Mouse (Mus musculus): ENCODE results near the gene Znrf3. TPM values are rescaled to one million over a fixed set of nuclear protein-coding genes. Genes with fewer than 3 reads are reported as not detected.
"Not testable (repeated sequence)": the region's sequence is repeated elsewhere in the genome, so short reads cannot be mapped to it uniquely, and the experiment has no call there.

Gene Znrf3
- 10 to 100 TPM; 19.5 to 20.7 TPM for total RNA-seq (2021)
- long read RNA-seq, experiment 1, full-length matches to known transcripts: 1 of 4 reads
- long read RNA-seq, experiment 1, partial matches to known transcripts: 1 of 4 reads
- long read RNA-seq, experiment 1, other reads (novel, unspliced or antisense): 2 of 4 reads
- long read RNA-seq, experiment 2, full-length matches to known transcripts: 1 of 4 reads
- long read RNA-seq, experiment 2, partial matches to known transcripts: 1 of 4 reads
- long read RNA-seq, experiment 2, other reads (novel, unspliced or antisense): 2 of 4 reads

DNA sequence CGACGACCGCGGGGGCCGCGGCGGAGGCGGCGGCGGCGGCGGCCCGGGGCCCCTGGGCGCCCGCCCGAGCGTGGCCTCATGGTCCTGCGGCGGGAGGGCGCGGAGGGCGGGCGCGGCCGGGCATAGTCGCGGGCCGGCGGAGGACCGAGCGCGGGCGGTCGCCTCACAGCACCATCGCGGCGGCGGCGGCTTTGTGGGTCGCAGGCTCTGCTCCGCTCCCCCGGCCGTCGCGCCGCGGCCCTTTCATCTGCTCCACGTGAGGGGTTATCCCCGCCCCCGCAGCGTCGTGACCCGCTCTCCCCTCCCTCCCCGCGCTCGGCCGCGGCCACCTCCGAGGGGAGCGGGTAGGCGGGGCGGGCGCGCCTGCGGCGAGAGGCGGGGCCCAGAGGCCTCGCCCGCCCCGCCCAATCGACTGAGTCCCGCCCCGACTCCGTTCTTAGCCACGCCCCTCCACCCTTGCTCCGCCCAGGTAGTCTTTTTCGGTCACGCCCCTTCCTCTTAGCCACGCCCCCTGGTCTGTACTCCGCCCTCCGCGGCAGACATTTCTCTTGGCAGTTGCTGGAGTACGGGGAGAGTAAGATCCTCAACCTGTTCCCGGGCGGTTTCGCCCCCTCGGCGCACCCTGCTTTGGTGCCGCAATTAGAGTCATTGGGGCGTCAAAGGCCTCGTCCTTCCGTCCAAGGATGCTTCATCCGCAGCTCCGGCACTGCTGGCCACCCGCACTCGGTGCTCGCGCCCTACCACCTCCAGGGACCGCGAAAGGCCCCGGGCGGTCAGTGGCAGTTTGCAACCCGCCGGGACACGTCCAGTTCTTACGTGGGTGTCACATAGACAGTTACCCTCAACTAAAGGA, at the start of gene Znrf3:
Gene Znrf3 (minus strand): TSS at position 249 of the 853 bp plus-strand sequence.
- TF ChIP-seq CTCF (IDR thresholded peaks at IDR 0.05): no peak
- intact Hi-C loops (cut with DNase I): loop anchor here (10.0 kb wide), 1 partner anchor 150 kb away; no protein-coding TSS in a partner anchor
- Histone ChIP-seq H3K4me3 (peak within 1 kb of the TSS; percentile 56), H3K27ac (peak within 1 kb of the TSS; percentile 45; the same call in 1 of the 2 replicates)
- DNase-seq (ENCODE audit: extremely low spot score in 1 of 2, low spot score in 2 of 2): peak; percentile 90 to 94

- DNase-seq (ENCODE audit: extremely low spot score in 1 of 2, low spot score in 2 of 2): no peak
- Histone ChIP-seq H3K4me3 (no peak overlapping the region), H3K27ac (no peak overlapping the region)
- intact Hi-C loops (cut with DNase I): no loop called here
- TF ChIP-seq CTCF (IDR thresholded peaks at IDR 0.05): no peak
These were observed 49.2 kb upstream of the Znrf3 start for GRCm38 (mm10) chr11:5493869-5494268.

GRCm38 (mm10) chr11:5491912-5492311, 47.3 kb upstream of the Znrf3 start:
- Histone ChIP-seq H3K27ac (no peak overlapping the region), H3K4me3 (no peak overlapping the region)
- intact Hi-C loops (cut with DNase I): no loop called here
- TF ChIP-seq CTCF (IDR thresholded peaks at IDR 0.05): no peak
- no peak for DNase-seq (ENCODE audit: extremely low spot score in 1 of 2, low spot score in 2 of 2)

DNA sequence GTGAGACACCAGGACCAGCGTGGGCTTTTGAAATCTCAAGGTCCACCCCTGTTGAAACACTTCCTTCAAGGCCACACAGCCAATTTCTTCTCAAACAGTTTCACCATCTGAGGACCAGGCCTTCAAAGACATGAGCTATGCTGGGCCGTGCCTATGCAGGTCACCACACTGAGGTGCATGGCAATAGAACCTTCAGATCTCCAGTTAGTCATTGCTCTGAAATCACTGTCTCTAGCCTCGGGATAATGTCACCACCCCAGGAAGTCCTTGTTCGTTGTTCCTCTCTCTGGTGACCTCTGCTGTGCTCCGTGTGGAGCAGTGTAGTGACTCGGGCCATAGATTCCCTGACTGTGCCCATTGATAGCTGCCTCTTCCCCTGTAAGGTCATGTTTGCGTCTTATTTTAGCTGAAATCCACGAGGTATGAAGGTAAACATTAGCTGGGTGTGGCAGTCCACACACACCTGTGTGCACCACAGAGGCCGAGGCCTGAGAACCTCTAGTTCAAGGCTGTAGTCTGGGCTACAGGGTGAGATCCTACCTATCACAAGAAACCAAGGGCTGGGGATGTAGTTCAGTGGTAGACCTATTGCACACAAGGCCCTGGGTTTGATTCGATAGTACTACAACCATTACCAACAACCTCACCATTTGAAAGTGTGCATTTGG, 46.5 kb upstream of the Znrf3 start:
- intact Hi-C loops (cut with DNase I): no loop called here
- TF ChIP-seq CTCF (IDR thresholded peaks at IDR 0.05): no peak
- Histone ChIP-seq H3K27ac (no peak overlapping the region), H3K4me3 (no peak overlapping the region)
- DNase-seq (ENCODE audit: extremely low spot score in 1 of 2, low spot score in 2 of 2): no peak

- not testable (repeated sequence) for DNase-seq (ENCODE audit: extremely low spot score in 1 of 2, low spot score in 2 of 2); H3K27ac ChIP-seq; H3K4me3 ChIP-seq
- intact Hi-C loops (cut with DNase I): loop anchor here (5.0 to 10.0 kb wide), 2 partner anchors 53 to 395 kb away; partner anchors contain the start of gene Ccdc117
These were observed 44.8 kb upstream of the Znrf3 start for GRCm38 (mm10) chr11:5489433-5489832.

- DNase-seq (ENCODE audit: extremely low spot score in 1 of 2, low spot score in 2 of 2): peak; percentile 81 to 85
- TF ChIP-seq CTCF (IDR thresholded peaks at IDR 0.05): peak; percentile 82
- Histone ChIP-seq H3K4me3 (peak overlapping the region; percentile 49), H3K27ac (peak overlapping the region; percentile 68; the same call in 1 of the 2 replicates)
- intact Hi-C loops (cut with DNase I): loop anchor here (1.0 to 10.0 kb wide), 5 partner anchors 35 to 399 kb away; partner anchors contain the start of genes Ccdc117 and Xbp1
These were observed 40.8 kb upstream of the Znrf3 start for GRCm38 (mm10) chr11:5485193-5486011.

GRCm38 (mm10) chr11:5482581-5482980, 37.9 kb upstream of the Znrf3 start:
- intact Hi-C loops (cut with DNase I): loop anchor here (10.0 kb wide), 1 partner anchor 402 kb away; no protein-coding TSS in a partner anchor
- no peak for TF ChIP-seq CTCF (IDR thresholded peaks at IDR 0.05)
- DNase-seq (ENCODE audit: extremely low spot score in 1 of 2, low spot score in 2 of 2): no peak
- Histone ChIP-seq H3K4me3 (no peak overlapping the region), H3K27ac (no peak overlapping the region)

GRCm38 (mm10) chr11:5478831-5479230, 34.2 kb upstream of the Znrf3 start:
- H3K4me3 ChIP-seq: no peak overlapping the region
- DNase-seq (ENCODE audit: extremely low spot score in 1 of 2, low spot score in 2 of 2): no peak
- H3K27ac ChIP-seq: no peak overlapping the region
- intact Hi-C loops (cut with DNase I): no loop called here
- TF ChIP-seq CTCF (IDR thresholded peaks at IDR 0.05): no peak

DNA sequence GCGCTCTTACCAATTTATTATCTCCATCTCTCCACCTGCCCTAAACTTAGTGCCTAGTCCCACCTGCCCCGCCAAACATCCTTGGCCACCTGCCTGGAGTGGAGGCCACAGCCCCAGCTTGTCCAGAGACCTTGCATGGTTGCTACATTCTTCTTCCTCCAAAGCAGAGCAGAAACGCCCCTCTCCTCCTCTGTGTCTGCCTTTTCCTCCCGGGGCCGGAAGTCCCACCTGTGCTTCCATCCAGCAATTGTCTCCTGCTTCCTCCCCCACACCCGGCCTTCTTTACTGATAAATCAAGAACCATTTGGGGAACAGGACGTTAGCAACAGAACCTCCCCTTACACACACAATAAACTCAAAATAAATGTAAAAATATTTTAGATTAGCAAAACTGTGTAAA, 33.5 kb upstream of the Znrf3 start:
- intact Hi-C loops (cut with DNase I): no loop called here
- DNase-seq (ENCODE audit: extremely low spot score in 1 of 2, low spot score in 2 of 2): no peak
- Histone ChIP-seq H3K27ac (no peak overlapping the region), H3K4me3 (no peak overlapping the region)
- no peak for TF ChIP-seq CTCF (IDR thresholded peaks at IDR 0.05)

DNA sequence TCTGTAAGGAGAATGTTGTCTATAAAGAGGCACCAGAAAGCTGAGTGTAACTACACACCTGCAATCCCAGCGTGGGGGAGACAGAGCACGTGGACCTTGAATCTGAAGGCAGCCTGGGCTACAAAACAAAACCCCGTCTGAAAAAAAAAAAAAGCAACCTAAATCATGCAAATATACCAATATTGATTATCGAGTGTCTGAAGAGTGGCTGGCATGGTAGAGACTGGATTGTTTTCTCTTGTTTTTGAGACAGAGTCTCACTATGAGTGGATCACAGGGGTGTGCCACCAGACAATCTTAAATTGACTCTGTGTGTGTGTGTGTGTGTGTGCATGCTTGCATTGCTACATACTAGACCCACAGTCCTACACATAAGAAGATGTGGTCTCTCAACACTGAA, 32.2 kb upstream of the Znrf3 start:
- H3K27ac ChIP-seq: no peak overlapping the region
- no peak for DNase-seq (ENCODE audit: extremely low spot score in 1 of 2, low spot score in 2 of 2)
- intact Hi-C loops (cut with DNase I): no loop called here
- no peak for TF ChIP-seq CTCF (IDR thresholded peaks at IDR 0.05)
- no peak overlapping the region for H3K4me3 ChIP-seq

DNA sequence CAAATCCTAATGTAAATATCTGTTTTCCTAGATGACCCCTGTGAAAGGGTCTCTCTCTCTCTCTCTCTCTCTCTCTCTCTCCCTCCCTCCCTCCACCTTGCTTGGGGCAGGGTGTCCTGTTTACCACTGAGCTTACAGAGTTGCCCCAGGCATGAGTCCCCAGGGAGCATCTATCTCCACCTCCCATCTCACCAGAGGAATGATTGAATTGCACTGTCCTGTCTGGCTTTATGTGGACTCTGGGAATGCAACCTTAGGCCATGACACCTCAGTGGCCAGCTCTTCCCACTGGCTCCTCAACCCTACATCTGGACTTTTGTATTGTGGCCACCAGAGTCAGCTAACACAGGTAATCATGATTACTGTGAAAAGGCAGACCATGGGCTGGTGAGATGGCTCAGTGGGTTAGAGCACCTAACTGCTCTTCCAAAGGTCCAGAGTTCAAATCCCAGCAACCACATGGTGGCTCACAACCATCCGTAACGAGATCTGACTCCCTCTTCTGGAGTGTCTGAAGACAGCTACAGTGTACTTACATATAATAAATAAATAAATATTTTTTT, 31.0 kb upstream of the Znrf3 start:
- DNase-seq (ENCODE audit: extremely low spot score in 1 of 2, low spot score in 2 of 2); H3K27ac ChIP-seq; H3K4me3 ChIP-seq: not testable (repeated sequence)
- intact Hi-C loops (cut with DNase I): loop anchor here (2.0 kb wide), 2 partner anchors 293 to 361 kb away; no protein-coding TSS in a partner anchor
